Mouse (Mus musculus) liver, embryonic 14.5 days (tissue): Measurements from ENCODE around the gene Olfr745.

Experiments used
- CTCF ChIP-seq: IDR thresholded peaks from 2 replicates; pipeline ENCODE4 v1.5.1; 2016; ENCODE audit warnings: antibody characterized with exemption, low read depth, control low read depth
- EP300 ChIP-seq: IDR thresholded peaks from 2 replicates; pipeline ENCODE4 v1.6.1; 2016; ENCODE audit warnings: antibody characterized with exemption, low read depth

DNA sequence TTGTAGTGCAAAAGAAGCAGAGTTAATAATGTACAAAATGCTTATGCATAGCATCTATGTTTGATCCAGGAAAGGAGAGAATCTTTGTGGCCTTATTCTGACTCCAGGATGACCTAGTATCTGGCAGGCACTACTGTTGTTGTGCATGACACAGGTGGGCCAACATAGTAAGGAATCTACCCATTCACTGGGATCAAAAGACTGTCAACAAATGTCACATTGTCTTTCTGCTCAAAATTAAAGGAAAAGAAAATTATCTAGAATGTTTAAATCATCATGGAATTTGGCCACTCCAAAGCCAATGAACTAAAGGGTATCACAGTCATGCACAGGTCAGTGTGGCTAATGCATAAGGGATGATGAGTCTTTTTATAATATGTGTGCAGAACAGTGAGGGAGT, 7.6 kb downstream of the Olfr745 start, which contains the start of gene Olfr746:
- TF ChIP-seq CTCF (no peak), EP300 (no peak)
